In the genomic region with DNA sequence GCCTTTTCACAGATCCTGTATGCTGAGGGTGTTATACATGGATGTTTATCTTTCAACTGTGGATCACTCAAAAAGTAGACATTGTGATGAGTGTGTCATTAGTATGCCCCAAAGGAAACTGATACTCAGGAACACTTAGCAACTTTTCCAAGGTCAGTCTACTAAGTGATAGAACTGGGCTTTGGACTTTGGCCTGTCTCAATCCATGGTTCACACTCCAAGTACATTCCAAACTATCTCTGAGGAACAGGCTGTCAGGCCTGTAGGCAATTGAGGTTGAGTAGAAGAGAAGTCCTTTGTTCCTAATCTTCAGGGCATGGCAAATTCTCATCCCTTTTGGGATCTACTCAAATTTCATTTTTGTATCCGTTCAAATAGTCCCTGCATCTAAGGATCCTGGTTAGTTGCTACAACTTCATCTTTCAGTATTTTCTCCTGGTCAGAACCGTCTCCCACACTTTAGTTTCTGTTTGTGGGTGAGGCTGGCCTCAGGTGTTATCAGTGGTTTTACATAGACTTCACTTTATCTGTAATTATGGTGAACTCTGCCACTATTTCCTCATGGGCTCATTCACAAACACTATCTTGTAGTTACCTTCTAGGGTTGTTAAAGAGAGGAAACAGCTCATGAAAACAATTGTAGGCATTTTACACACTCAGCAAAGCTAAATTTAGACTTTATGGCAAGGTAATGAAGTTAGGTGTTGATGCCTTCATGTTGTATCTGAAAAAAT, we compare ENCODE assay signal across 15 mouse cellular contexts. TPM values are rescaled to one million over a fixed set of nuclear protein-coding genes. Genes with fewer than 3 reads are reported as not detected.
"Had no signal": no experiment of that assay in that cellular context is flagged by ENCODE, and none has a peak within 500 bp of the region (broad histone marks: within the 10 kb centered on the region; RNA-seq: fewer than 3 reads in every experiment).

No protein-coding gene starts in this region.

- H3K27ac ChIP-seq: kidney, embryonic 15.5 days; left cerebral cortex, adult 2 months; limb, embryonic 15.5 days; liver, embryonic 15.5 days; midbrain, embryonic 12.5 days had no signal

- H3K9ac ChIP-seq: kidney, embryonic 15.5 days; limb, embryonic 15.5 days; liver, embryonic 15.5 days; lung, embryonic 14.5 days; midbrain, embryonic 12.5 days had no signal

- H3K4me2 ChIP-seq: kidney, embryonic 15.5 days; limb, embryonic 15.5 days; liver, embryonic 15.5 days; lung, embryonic 14.5 days; midbrain, embryonic 12.5 days had no signal

- H3K4me3 ChIP-seq: kidney, embryonic 15.5 days; left cerebral cortex, adult 2 months; limb, embryonic 15.5 days; liver, embryonic 15.5 days; megakaryocyte, embryonic 14.5 days; midbrain, embryonic 12.5 days had no signal

- H3K4me1 ChIP-seq: kidney, embryonic 15.5 days; limb, embryonic 15.5 days; midbrain, embryonic 12.5 days had no signal

- DNase-seq: kidney, adult 18-20 months; kidney, postnatal 14 days; lung, embryonic 14.5 days; lung, postnatal 10 days; lung, postnatal 4 days; right cerebral cortex, postnatal 14 days; thymus, adult 18-20 months; thymus, postnatal 14 days had no signal

- H3K27me3 ChIP-seq: kidney, embryonic 15.5 days; limb, embryonic 15.5 days; liver, embryonic 15.5 days; megakaryocyte, embryonic 14.5 days; midbrain, embryonic 12.5 days had no signal

- H3K9me3 ChIP-seq: kidney, embryonic 15.5 days; limb, embryonic 15.5 days; liver, embryonic 15.5 days; midbrain, embryonic 12.5 days had no signal

- H3K36me3 ChIP-seq: kidney, embryonic 15.5 days; limb, embryonic 15.5 days; liver, embryonic 15.5 days; midbrain, embryonic 12.5 days had no signal

RNA-seq across cellular contexts. Expression of gene Tmem236, which starts 2.3 kb away (rescaled TPM):
- polyA plus RNA-seq: limb, embryonic 11.5 days; lung, embryonic 14.5 days had no signal
